Mouse (Mus musculus) gastrocnemius, postnatal 25 days (tissue): ENCODE results near the gene Drd3. TPM values are rescaled to one million over a fixed set of nuclear protein-coding genes. Genes with fewer than 3 reads are reported as not detected.
A peak's percentile ranks its signal among the peaks of the same experiment; 100 is the strongest.

Experiments used
- DNase-seq: peaks from one replicate; pipeline ENCODE4 v3.0.0; 2022
- long read RNA-seq, 2 experiments: library from polyadenylated mRNA; stranded (forward); transcript quantifications; one replicate each; pipeline ENCODE4 v2.0.0; 2021
- total RNA-seq, 2 experiments: library from RNA; stranded (reverse); gene quantifications; 1 replicate in 1 of 2; 2 replicates in 1 of 2; pipeline ENCODE4 v1.2.3; 2021

Drd3 gene
- total RNA-seq = not detected
- long read RNA-seq, experiment 1 = 0 reads
- long read RNA-seq, experiment 2 = 0 reads

DNA sequence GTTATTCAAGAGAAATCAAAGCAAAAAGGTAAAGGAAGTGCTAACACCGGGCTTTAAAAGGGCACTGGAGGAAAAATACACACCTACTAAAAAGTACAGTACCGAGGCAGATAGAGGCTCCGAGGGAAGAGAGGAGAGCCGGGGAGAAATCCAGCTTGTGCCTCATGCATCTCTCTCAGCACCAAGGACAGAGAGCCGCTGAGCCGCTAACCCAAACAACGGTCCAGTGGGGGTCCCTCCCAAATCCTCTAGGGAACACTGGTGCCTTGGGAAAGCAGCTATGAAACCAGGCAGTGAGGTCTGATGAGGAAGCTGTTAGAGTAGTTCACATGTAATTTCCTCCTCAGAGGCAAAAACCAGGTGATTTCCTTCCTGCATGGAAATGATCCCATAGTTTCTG, at the start of gene Drd3:
Gene Drd3 (plus strand): TSS at position 276 of the 400 bp plus-strand sequence.
- no peak for DNase-seq

DNA sequence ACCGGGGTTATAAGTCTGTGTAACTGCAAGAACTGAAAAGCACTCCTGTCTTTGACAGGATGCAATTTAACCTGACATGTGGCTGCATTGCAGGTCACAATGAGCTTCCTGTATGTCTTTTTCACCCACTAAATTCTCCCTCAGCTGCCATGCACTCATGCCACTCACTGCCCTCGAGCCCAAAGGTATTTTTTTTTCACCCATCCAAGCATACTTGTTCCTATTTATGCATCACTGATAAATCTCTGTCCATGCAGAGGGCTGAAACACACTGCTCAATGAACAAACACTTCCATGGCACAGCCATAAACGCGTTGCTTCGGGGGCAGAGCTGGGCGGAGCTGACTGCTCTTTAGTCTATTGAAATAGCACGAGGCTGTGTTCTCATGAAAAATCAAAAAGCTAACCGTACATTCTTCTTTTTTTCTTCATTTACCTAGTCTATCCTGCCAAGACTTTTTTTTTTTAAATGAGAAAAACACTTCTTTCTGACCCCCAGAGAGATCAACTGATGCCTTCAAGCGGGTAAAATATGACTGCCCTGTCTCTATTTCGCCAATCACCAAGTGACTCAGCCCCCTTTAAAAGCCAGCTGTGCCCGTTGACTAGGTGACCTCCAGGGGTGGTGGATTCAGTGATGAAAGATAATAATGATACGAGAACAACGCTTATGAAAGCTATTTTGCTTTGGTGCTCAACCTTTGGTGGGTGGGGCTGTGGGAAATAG, 45.3 kb upstream of the Drd3 start:
- no peak for DNase-seq

DNA sequence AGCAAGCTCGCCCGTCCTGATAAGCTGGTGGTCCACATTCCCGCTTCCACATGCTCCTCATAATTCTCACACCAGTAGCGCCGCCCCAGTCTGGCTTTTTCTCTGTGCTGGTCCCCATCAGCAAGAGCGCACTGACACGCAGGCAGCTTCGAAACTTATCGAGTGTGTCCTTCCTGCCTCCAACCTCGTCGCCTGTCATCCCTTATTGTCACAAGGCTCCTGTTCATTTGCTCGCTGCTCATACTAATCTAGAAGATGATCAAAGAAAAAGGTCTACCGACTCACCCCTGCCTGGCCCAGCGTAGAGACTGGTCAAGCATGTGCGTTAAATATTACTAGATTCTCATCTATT, 44.8 kb upstream of the Drd3 start:
- DNase-seq = no peak

DNA sequence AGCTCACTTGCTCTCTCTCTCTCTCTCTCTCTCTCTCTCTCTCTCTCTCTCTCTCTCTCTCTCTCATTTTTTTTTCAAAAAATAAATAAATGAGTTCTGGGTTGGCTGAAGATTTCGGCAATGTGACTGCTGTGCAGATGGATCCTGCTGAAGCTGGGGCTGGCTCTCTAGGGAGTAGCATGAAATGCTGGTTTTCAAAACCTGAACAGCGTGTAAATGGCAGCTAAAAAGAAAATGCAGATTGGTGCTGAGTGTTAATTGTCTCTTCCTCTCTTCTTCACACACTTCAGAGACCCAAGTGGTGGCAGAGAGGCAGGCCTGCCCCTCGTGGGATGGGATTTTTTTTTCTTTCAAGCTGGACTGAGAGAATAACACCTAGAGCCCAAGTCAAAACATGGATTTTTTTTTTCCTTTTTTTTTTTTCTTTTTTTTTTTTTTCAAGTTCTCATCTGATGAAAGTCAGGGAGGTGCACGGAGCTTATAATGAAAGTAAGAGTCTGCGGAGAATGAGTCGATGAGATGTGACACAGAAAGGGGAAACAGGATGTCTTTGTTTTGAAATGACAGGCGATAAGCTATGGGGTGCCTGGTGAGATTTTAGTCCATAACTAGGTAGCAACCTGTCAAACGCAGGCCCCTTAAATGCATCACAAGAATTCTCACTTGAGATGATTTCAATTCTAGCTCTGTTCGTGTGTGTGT, 44.2 kb upstream of the Drd3 start:
- DNase-seq = no peak

DNA sequence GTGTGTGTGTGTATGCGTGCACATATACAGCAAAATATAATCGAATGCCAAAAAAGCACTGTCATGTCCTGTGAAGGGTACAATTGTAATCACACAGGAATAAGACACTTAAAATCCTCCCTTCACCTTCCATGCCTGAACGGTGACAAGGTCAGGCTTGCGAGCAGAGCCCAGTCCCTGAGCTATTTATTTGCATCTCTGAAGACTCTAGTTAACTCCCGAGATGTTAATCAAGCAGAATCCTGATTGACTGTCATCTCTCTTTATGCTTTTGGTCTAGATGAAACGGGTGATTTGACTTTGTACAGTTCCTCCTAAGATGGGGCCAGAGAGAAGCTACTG, 43.7 kb upstream of the Drd3 start:
- DNase-seq = no peak

DNA sequence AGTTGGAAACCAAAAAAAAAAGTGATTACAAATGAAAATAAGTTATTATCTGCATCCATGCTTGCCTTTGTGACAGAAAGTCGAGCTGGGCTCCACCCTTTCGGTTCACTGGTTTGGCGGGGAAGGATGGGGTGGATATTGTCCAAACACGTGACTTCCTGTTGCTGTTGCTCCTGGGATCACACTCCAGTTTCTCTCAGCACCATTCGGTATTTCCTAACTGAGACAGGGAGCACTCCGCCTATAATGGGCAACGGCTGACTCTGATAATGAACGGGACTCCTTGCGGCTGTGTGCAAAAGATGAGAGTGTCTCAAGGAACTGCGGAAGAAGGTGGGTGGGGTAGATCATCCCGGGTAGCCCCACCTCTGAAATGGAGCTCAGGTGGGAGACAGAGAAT, 43.2 kb upstream of the Drd3 start:
- peak; percentile 42 for DNase-seq

DNA sequence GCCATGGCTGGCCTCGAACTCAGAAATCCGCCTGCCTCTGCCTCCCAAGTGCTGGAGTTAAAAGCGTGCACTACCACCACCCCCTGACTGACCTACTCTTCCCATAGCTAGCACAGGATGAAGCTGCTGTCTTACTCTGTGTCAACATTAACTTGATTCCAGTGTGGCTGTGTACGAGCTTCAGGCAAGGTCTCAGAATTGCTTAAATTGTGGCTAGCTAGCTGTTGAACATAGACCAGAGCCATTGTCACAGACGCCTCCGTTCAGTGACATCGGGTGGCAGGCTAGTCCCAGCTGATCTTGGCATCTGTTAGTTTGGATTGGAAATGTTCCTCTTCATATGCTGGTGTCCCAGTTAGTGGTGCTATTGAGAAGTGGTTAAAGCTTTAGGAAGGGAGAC, 42.5 kb upstream of the Drd3 start:
- DNase-seq = no peak

DNA sequence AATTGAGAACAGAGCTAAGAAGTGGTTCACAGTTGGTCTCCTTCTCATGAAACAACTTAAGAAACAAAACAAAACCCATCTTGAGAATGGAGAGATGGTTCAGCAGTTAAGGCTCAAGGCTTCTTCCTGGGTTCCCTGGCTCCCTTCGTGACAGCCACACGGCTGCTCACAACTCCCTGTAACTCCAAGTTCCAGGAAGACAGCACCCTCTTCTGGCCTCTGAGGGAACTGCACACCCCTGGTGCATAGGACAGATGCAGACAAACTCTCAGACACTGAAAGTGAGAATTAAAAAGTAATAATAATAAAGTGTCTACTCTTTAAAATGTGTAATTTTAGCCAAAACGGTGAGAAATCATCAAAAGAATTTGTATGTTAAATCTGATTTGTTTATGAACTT, 29.4 kb upstream of the Drd3 start:
- no peak for DNase-seq

DNA sequence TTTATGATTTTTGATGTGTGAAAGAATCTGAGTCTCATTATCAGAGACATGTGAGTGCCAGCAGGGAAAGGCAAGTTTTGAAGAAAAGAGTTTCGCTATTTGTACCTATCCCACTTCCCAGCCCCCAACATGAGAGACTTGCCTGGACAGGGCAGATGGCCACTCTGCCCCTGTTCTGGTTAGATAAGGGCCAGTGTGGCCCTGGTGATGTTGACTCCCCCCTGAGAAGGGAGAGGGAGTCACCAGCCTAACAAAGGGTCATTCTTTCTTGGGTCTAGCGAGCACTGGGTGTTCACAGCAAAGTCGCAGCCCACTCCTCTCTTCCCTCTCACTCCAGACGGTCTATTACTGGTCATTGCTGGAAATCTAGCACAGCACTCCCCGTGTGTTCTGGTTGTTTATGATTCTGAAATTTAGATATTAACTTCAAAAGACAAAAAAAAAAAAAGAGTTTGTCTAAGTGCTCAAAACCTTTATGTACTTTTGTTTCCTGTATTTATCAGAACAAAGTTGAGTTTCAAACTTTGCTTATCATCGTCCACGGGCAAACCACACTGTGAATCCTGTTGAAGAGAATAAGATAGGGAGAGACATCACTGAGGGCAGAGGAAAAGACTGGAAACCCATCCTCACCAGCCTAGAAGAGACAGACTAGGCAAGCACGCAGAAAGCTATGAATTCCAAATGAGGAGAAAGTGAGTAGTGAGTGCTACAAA, 24.2 kb upstream of the Drd3 start:
- DNase-seq = no peak

DNA sequence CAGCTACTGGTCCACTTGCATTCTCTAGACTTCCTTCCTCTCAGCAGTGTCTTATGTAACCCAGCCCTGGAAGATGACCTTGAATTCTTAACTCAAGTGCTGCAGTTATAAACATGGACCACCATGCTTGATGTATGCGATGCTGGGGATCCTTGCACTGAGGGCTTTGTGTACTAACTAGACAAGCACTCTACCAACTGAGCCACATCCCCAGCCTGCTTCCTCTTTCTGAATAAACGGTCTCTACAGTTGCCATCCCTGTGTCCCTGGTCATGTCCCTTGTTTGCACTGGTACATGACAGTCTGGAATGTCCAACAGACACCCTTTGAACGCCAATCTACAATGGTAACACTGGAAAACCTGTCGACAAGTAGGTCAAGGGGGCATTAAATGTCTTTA, 23.5 kb upstream of the Drd3 start:
- DNase-seq = no peak

DNA sequence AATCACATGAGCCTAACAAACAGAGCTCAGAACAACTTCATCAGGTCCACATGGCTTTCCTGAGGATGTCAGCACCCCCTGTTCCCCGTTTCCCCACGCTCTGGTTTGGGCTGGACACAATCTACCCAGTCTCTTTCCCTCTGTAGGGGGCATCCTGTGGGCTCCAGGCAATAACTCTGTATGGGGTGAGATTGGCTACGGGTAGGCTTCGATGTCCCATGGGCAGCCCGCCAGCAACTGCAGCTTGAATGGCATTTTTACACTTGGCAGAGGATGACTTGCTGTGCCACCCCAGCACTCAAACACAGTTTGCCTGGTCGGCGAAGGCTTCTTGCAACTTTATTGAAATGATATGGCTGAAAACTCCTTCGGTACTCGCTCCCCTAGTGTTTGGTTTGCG, 21.3 kb upstream of the Drd3 start:
- DNase-seq = no peak

DNA sequence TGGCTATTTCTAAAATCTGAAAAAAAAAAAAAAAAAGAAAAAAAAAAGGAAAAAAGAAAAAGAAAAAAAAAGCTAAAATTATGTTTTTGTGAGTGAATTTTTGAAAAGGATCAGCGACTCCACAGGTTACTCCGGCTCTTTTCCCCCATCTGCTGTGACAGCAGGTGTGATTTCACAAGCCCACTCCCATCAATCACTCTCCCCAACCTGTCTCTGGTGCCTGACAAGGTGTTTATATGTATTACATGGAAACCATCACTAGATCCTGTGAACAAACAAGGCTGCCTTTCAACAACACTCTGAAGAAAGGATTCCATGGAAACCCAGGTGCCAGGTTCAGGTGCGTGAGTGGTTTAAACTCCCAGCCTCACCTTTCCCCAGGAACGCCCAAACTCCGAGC, 20.9 kb upstream of the Drd3 start:
- DNase-seq = no peak

DNA sequence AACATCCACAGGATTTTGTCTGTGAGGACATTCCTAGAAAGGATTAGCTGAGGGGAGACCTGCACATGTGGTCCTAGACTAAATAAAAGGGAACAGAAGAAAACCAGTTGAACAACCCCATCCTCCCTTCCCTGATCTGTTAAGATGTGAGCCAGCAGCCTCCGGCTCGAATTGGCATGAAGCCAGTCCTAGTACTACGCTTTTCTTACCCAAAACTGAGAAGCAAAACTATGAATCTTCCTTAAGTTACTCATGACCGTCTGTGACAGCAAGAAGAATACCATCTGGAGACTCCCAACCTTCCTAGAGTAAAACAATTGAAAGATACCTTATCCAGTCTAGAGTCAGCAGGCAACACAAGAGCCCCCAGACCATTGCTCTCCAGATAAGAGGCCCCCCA, 15.9 kb upstream of the Drd3 start:
- no peak for DNase-seq

DNA sequence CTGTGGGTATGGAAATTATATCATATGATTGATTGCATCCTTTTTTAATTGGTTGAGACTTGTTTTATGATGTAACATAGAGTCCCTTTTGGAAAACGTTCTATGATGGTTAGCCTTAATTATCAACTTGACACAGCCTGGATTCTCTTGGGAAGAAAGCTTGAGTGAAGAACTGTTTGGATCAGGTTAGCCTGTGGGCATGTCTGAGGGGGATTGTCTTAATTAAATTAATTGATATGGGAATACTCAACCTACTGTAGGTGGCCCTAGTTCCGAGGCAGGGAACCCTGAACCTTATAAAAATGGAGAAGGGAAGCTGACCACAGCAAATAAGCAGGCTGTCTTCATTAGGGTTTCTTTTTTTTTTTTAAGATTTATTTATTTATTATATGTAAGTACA, 12.9 kb upstream of the Drd3 start:
- no peak for DNase-seq

DNA sequence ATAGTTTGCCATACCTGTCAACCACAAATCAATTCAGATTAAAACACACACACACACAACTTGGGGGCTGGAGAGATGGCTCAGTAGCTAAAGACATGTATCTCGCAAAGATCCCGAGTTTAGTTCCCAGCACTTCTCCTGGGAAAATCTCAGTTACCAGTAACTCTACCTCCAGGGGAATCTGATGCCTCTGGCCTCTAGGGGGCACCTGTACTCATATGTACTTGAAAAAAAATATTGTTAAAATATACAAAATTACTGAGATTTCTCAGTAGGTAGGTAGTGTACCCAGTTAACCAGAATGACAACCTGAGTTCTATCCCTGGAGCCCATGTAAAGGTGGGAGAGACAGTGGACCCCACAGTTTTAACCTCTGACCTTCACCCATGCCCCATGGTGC, 5.4 kb upstream of the Drd3 start:
- DNase-seq = no peak

DNA sequence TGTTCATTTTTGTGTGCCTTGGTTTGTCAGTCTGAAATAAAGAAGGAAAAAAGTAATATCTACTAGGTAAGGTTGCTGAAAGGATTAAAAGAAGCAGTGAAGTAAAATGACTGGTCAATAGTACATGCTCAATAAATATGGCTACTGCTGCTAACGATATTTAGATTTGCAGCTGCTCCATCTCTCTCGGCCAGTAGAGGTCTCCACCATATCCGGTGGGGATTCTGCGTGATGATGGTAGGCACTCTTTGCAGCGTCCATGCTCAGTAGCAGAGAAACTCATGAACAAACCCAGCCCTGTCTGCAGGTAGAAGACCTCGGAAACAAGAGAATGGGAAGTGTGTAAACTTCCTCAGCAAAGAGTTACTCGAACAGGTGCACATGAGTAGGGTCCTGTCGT, 926 bp upstream of the Drd3 start:
- DNase-seq = no peak

DNA sequence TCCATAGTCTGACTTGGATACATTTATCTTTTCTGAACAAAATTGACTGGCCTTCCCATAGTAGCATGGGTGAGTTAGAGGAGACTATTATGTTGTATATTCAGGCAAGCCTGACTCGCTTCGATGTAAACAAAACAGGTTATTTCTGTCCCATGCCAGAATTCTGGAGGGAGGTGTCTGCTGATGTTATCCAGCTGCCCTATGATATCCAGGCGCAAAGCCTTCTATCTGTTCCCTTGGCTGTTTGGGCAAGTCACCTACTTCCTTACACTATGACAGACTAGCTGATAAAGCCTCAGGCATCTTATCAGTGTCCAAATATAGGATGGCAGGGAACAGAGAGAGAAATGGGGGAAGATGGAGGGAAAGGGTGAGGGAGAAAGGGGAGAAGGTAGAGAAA, 18.5 kb downstream of the Drd3 start:
- no peak for DNase-seq

DNA sequence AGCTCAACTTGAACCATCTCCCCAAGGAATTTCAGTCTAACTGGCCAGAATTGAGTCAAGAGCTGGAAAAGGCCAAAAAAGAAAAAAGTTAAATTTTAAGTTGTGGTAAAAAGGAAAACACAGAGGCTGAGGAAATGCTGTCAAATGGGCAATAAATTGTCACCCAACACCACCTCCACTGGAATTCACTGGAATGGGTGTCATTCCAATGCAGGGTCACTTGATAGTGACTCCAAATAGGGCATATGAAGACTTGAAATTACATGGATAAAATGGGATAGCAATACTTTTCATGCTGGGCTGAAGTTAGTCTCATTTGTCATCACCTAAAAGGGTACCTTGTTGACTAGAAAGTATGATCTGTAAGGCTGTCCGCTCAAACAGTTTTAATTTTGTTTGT, 18.9 kb downstream of the Drd3 start:
- DNase-seq = no peak

DNA sequence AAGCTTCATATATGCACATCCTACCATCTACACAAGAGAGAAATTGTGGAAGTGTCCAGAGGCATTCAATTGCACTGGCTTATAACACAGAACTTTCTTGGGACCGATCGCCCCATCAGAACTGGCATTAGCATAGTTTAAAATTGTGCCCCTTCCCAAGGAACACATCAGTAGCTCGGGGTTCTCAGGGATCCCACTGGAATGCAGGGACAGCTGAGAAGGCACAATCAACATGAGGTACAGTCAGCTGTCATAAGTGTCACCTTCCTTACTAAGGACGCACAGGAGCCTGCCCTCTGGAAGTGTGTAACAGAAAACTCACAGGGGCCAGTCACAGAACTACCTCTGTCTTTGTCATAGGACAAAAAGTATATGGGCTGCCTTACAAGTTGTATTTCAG, 19.7 kb downstream of the Drd3 start:
- DNase-seq = no peak

DNA sequence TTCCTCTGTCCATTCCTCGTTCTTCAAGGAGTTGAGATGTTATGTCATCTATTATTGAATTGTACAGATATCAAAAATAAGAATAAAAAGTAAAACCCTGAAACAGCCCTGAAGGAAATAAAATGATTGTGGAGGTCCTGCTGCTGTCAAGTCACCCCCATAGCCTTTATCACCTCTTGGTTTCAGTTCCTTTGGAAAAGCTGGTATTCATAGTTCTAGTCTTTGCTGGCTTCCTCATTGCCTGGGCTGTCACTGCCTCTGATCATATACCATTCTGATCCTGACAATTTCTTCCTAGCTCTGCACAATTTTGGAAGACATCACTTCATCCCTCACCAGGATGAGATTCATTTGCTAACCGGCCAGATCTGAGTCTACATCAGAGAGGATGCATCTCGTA, 23.1 kb downstream of the Drd3 start:
- DNase-seq = no peak

DNA sequence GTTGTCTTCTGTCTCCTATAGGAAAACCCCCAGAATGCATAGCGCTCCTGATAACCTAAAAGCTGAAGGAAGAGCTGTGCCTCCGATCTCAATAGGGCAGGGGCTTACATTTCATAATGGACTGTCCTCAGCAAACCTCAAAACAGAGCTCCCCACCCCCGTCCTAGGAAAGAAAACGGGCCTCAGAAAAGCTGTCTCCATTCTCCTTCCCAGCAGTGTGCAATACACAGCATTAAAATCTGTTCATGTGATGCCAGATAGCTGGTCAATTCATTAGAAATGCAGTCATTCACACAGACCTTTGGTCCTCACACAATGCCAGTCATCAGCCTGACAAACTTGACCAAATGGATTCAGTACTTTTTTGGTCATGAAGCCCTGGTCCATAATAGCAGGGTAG, 45.7 kb downstream of the Drd3 start:
- no peak for DNase-seq

DNA sequence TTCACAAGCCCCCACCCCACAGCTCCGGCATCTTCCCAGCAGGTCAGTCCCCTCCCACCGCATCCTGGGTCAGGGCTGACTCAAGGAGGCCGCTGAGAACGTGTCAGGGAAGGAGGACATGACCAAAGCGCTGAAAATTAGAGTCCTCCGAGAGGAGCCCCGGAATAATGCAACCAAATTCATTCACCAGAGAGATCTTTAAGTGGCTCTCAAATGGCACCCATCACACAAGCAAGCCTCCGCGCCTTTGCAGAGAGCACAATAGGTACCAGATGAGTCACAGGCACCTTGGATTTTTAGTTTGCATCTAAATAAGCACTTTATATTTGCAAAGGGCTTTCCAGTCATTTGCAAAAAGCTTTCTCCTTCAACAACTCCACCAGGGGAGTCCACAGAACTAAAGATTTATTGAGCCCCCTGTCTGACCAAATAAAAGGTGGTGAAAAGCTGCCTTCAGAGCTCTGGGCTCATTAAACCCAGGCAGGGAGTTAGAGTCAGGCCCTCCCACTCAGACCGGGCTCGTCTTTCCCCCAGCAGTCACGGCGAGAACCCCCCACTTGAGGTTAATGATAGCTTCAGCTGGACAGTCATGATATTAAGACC, 46.4 kb downstream of the Drd3 start:
- DNase-seq = no peak

DNA sequence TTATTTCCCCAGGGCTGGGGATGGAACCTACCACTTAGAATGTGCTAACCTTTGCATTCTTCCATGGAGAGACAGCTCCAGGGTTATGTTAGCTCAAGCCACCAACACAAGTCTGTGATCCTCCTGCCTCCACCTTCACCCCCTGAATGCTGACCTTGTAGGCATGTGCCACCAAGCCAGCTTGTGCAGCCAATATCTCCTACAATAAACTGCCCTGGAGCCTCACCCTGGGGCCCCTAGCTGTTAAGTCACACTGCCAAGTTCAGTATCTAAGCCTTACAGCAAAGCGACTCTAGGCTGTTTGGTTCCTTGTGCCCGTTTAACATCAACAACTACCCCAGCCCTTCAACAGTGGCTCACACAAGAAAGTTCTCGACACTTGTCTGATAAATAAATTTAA, 47.3 kb downstream of the Drd3 start:
- no peak for DNase-seq
